ENCODE assay signal across 13 mouse cellular contexts in the genomic region with DNA sequence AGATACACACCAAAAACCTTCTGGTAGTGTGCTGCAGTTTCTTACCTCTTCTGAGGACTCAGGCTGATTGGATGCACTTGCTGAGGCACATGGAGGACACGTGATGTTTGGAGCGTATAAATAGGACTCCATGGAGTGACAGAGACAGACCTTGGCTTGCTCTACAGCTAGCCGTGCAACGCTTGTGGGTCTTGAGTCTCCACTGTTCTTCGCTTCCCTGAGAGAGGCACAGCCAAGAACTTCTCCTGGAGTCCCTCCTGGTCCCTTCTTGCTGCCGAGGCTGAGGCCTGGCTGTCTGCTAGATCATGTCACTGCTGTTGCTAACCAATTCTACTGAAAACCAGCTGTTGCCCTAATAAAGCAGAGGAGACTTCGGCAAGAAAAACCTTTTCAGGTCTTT.
DNase-seq lines count a peak whose midpoint lies in the region; ATAC-seq and TF ChIP-seq lines count a peak whose summit lies in the region.
"Had no signal": no experiment of that assay in that cellular context is flagged by ENCODE, and none has a peak within 500 bp of the region (broad histone marks: within the 10 kb centered on the region; RNA-seq: fewer than 3 reads in every experiment).

No protein-coding gene starts in this region.

- H3K9me3 ChIP-seq in lung, embryonic 15.5 days: no peaks in the 10 kb centered on the region
- H3K9me3 ChIP-seq in embryonic facial prominence, embryonic 14.5 days (ENCODE audit: control insufficient read depth, low read length): no peaks in the 10 kb centered on the region
- H3K9me3 ChIP-seq in limb, embryonic 13.5 days: no peaks in the 10 kb centered on the region

- no peaks in the 10 kb centered on the region for H3K36me3 ChIP-seq in lung, embryonic 15.5 days
- H3K36me3 ChIP-seq in embryonic facial prominence, embryonic 14.5 days (ENCODE audit: control insufficient read depth, insufficient read depth, low read length): no peaks in the 10 kb centered on the region
- no peaks in the 10 kb centered on the region for H3K36me3 ChIP-seq in limb, embryonic 13.5 days

- ATAC-seq in lung, embryonic 15.5 days (ENCODE audit: borderline replicate concordance, extremely low read depth, low FRiP score, low TSS enrichment): no peak
- no peak for ATAC-seq in embryonic facial prominence, embryonic 14.5 days (ENCODE audit: low read depth)
- ATAC-seq in limb, embryonic 13.5 days (ENCODE audit: low FRiP score, low read depth): no peak
- ATAC-seq: liver, postnatal 0 days had no signal

- H3K9ac ChIP-seq in lung, embryonic 15.5 days: no peak overlapping the region
- no peak overlapping the region; the same call in 1 of the 2 replicates for H3K9ac ChIP-seq in embryonic facial prominence, embryonic 14.5 days (ENCODE audit: low read depth, low read length)
- no peak overlapping the region for H3K9ac ChIP-seq in limb, embryonic 13.5 days
- H3K9ac ChIP-seq: liver, postnatal 0 days had no signal

- no peaks in the 10 kb centered on the region for H3K27me3 ChIP-seq in lung, embryonic 15.5 days
- H3K27me3 ChIP-seq in embryonic facial prominence, embryonic 14.5 days (replicated peaks; ENCODE audit: control insufficient read depth, insufficient read depth, low read length): no peaks in the 10 kb centered on the region
- H3K27me3 ChIP-seq in limb, embryonic 13.5 days: no peaks in the 10 kb centered on the region

- no peak for DNase-seq in gastrocnemius, adult 2 months
- DNase-seq in gastrocnemius, postnatal 36 days: no peak
- DNase-seq in lung, postnatal 10 days: no peak
- no peak for DNase-seq in embryonic facial prominence, embryonic 14.5 days (ENCODE audit: low spot score)
- DNase-seq in ovary, postnatal 36 days (ENCODE audit: low spot score): no peak
- DNase-seq in urinary bladder, postnatal 4 days (ENCODE audit: low spot score in 2 of 2): no peak
- DNase-seq: adrenal gland, postnatal 14 days; heart, postnatal 14 days; kidney, adult 18-20 months; liver, postnatal 0 days had no signal

- peak overlapping the region; percentile 66 for H3K27ac ChIP-seq in gastrocnemius, adult 2 months
- H3K27ac ChIP-seq in lung, embryonic 15.5 days: peak overlapping the region; percentile 48
- H3K27ac ChIP-seq in embryonic facial prominence, embryonic 14.5 days (replicated peaks; ENCODE audit: low read depth, low read length): peak overlapping the region; percentile 61
- H3K27ac ChIP-seq in limb, embryonic 13.5 days: peak overlapping the region; percentile 16; the same call in 1 of the 2 replicates

- no peak for TF ChIP-seq CTCF in gastrocnemius, adult 2 months (IDR thresholded peaks at IDR 0.05)

- 53% methylated on average over 7 of the region's 7 CpGs for WGBS in lung, embryonic 15.5 days
- WGBS in embryonic facial prominence, embryonic 14.5 days: 63% methylated on average over 7 of the region's 7 CpGs
- WGBS in limb, embryonic 13.5 days: 49% methylated on average over 7 of the region's 7 CpGs

- intact Hi-C loops in gastrocnemius, adult 2 months (cut with DNase I): loop anchor here (5.0 kb wide), 1 partner anchor 93 kb away; no protein-coding TSS in a partner anchor
- intact Hi-C loops in gastrocnemius, postnatal 36 days (cut with DNase I): loop anchor here (5.0 kb wide), 1 partner anchor 82 kb away; no protein-coding TSS in a partner anchor

- H3K4me1 ChIP-seq in lung, embryonic 15.5 days: peaks cover 19% of the 10 kb centered on the region
- peaks cover 12% of the 10 kb centered on the region for H3K4me1 ChIP-seq in embryonic facial prominence, embryonic 14.5 days (ENCODE audit: control insufficient read depth, insufficient read depth, low read length)
- peaks cover 28% of the 10 kb centered on the region for H3K4me1 ChIP-seq in limb, embryonic 13.5 days

- no peak overlapping the region for H3K4me3 ChIP-seq in gastrocnemius, adult 2 months
- no peak overlapping the region for H3K4me3 ChIP-seq in lung, embryonic 15.5 days
- no peak overlapping the region for H3K4me3 ChIP-seq in embryonic facial prominence, embryonic 14.5 days (ENCODE audit: low read depth, low read length)
- H3K4me3 ChIP-seq in limb, embryonic 13.5 days: no peak overlapping the region
- H3K4me3 ChIP-seq: myocyte had no signal

- H3K4me2 ChIP-seq in lung, embryonic 15.5 days: no peak overlapping the region
- H3K4me2 ChIP-seq in embryonic facial prominence, embryonic 14.5 days (ENCODE audit: low read depth, low read length): no peak overlapping the region
- no peak overlapping the region for H3K4me2 ChIP-seq in limb, embryonic 13.5 days (replicated peaks)

Comparison
In these comparisons a context has a peak if more than half of its experiments do, and no peak if none do; other contexts are left out.
1. H3K27ac ChIP-seq: peak in every context shown above with its lines; median percentile 66 in gastrocnemius, adult 2 months; 61 in embryonic facial prominence, embryonic 14.5 days; 48 in lung, embryonic 15.5 days; 16 in limb, embryonic 13.5 days.